Mouse (Mus musculus): ENCODE results near the gene Gtpbp2. TPM values are rescaled to one million over a fixed set of nuclear protein-coding genes. Genes with fewer than 3 reads are reported as not detected.

Gene Gtpbp2
- polyA plus RNA-seq, 1 experiment from 2014 or later = 41.4 TPM

GRCm38 (mm10) chr17:46143578-46144423 is 17.0 kb upstream of the Gtpbp2 start, which contains the start of gene Rsph9:
Rsph9 (minus strand) TSS chr17:46144216.
- ATAC-seq (ENCODE audit: low read depth) = peak; percentile 96
- Histone ChIP-seq H3K4me3 (ENCODE audit: low read depth, low read length) (peak within 1 kb of the TSS; percentile 59), H3K4me1 (ENCODE audit: control insufficient read depth, low read depth, low read length) (peaks cover 19% of the 10 kb centered on the region), H3K36me3 (ENCODE audit: control insufficient read depth, insufficient read depth) (peaks cover 32% of the 10 kb centered on the region), H3K27me3 (ENCODE audit: control insufficient read depth, insufficient read depth, low read depth, low read length) (no peaks in the 10 kb centered on the region), H3K9me3 (replicated peaks; ENCODE audit: control insufficient read depth, low read length) (no peaks in the 10 kb centered on the region), H3K9ac (ENCODE audit: low read depth, low read length) (peak within 1 kb of the TSS; percentile 58), H3K4me2 (ENCODE audit: low read depth, low read length) (peak within 1 kb of the TSS; percentile 88), H3K27ac (ENCODE audit: low read length) (peak within 1 kb of the TSS; percentile 51)
- 8% methylated on average over 37 of the region's 37 CpGs for WGBS (ENCODE audit: insufficient replicate concordance)

GRCm38 (mm10) chr17:46152847-46153782 is 7.7 kb upstream of the Gtpbp2 start, which contains the start of gene Mad2l1bp:
Mad2l1bp (minus strand) TSS chr17:46153553.
- Histone ChIP-seq H3K36me3 (ENCODE audit: control insufficient read depth, insufficient read depth) (peaks cover 11% of the 10 kb centered on the region), H3K27ac (ENCODE audit: low read length) (peak within 1 kb of the TSS; percentile 78), H3K9me3 (replicated peaks; ENCODE audit: control insufficient read depth, low read length) (no peaks in the 10 kb centered on the region), H3K9ac (ENCODE audit: low read depth, low read length) (peak within 1 kb of the TSS; percentile 82), H3K4me3 (ENCODE audit: low read depth, low read length) (peak within 1 kb of the TSS; percentile 78), H3K4me2 (ENCODE audit: low read depth, low read length) (peak within 1 kb of the TSS; percentile 72), H3K27me3 (ENCODE audit: control insufficient read depth, insufficient read depth, low read depth, low read length) (no peaks in the 10 kb centered on the region), H3K4me1 (ENCODE audit: control insufficient read depth, low read depth, low read length) (peaks cover 46% of the 10 kb centered on the region)
- WGBS (ENCODE audit: insufficient replicate concordance) = 4% methylated on average over 33 of the region's 33 CpGs
- peak; percentile 85 for ATAC-seq (ENCODE audit: low read depth)

GRCm38 (mm10) chr17:46154336-46154735 is 6.5 kb upstream of the Gtpbp2 start:
- Histone ChIP-seq H3K4me1 (ENCODE audit: control insufficient read depth, low read depth, low read length) (peaks cover 54% of the 10 kb centered on the region), H3K27me3 (ENCODE audit: control insufficient read depth, insufficient read depth, low read depth, low read length) (no peaks in the 10 kb centered on the region), H3K9ac (ENCODE audit: low read depth, low read length) (no peak overlapping the region), H3K9me3 (replicated peaks; ENCODE audit: control insufficient read depth, low read length) (no peaks in the 10 kb centered on the region), H3K27ac (ENCODE audit: low read length) (peak overlapping the region; percentile 49; the same call in 1 of the 2 replicates), H3K36me3 (ENCODE audit: control insufficient read depth, insufficient read depth) (no peaks in the 10 kb centered on the region), H3K4me2 (ENCODE audit: low read depth, low read length) (no peak overlapping the region), H3K4me3 (ENCODE audit: low read depth, low read length) (no peak overlapping the region)
- ATAC-seq (ENCODE audit: low read depth) = no peak
- WGBS (ENCODE audit: insufficient replicate concordance) = 69% methylated on average over 3 of the region's 3 CpGs

GRCm38 (mm10) chr17:46156680-46157079 is 4.2 kb upstream of the Gtpbp2 start:
- Histone ChIP-seq H3K9me3 (replicated peaks; ENCODE audit: control insufficient read depth, low read length) (no peaks in the 10 kb centered on the region), H3K4me2 (ENCODE audit: low read depth, low read length) (peak overlapping the region; percentile 60), H3K4me3 (ENCODE audit: low read depth, low read length) (peak overlapping the region; percentile 33), H3K27ac (ENCODE audit: low read length) (peak overlapping the region; percentile 96), H3K4me1 (ENCODE audit: control insufficient read depth, low read depth, low read length) (peaks cover 52% of the 10 kb centered on the region), H3K27me3 (ENCODE audit: control insufficient read depth, insufficient read depth, low read depth, low read length) (no peaks in the 10 kb centered on the region), H3K36me3 (ENCODE audit: control insufficient read depth, insufficient read depth) (no peaks in the 10 kb centered on the region; the same call in 1 of the 2 replicates), H3K9ac (ENCODE audit: low read depth, low read length) (peak overlapping the region; percentile 38)
- WGBS (ENCODE audit: insufficient replicate concordance) = 49% methylated on average over 5 of the region's 5 CpGs
- ATAC-seq (ENCODE audit: low read depth) = peak; percentile 60

- H3K9ac ChIP-seq (ENCODE audit: low read depth, low read length) = peak overlapping the region; percentile 15
- H3K36me3 ChIP-seq (ENCODE audit: control insufficient read depth, insufficient read depth) = no peaks in the 10 kb centered on the region; the same call in 1 of the 2 replicates
- H3K4me3 ChIP-seq (ENCODE audit: low read depth, low read length) = peak overlapping the region; percentile 33
- peak overlapping the region; percentile 96 for H3K27ac ChIP-seq (ENCODE audit: low read length)
- no peaks in the 10 kb centered on the region for H3K27me3 ChIP-seq (ENCODE audit: control insufficient read depth, insufficient read depth, low read depth, low read length)
- ATAC-seq (ENCODE audit: low read depth) = no peak
- 90% methylated on average over 8 of the region's 8 CpGs for WGBS (ENCODE audit: insufficient replicate concordance)
- H3K9me3 ChIP-seq (replicated peaks; ENCODE audit: control insufficient read depth, low read length) = no peaks in the 10 kb centered on the region
- H3K4me1 ChIP-seq (ENCODE audit: control insufficient read depth, low read depth, low read length) = peaks cover 55% of the 10 kb centered on the region
- H3K4me2 ChIP-seq (ENCODE audit: low read depth, low read length) = peak overlapping the region; percentile 60
These were observed 3.7 kb upstream of the Gtpbp2 start for GRCm38 (mm10) chr17:46157131-46157530.

- peak overlapping the region; percentile 88 for H3K9ac ChIP-seq (ENCODE audit: low read depth, low read length)
- peaks cover 56% of the 10 kb centered on the region for H3K4me1 ChIP-seq (ENCODE audit: control insufficient read depth, low read depth, low read length)
- peak overlapping the region; percentile 99 for H3K27ac ChIP-seq (ENCODE audit: low read length)
- peak; percentile 47 for ATAC-seq (ENCODE audit: low read depth)
- peak overlapping the region; percentile 63 for H3K4me2 ChIP-seq (ENCODE audit: low read depth, low read length)
- peaks cover 7% of the 10 kb centered on the region for H3K36me3 ChIP-seq (ENCODE audit: control insufficient read depth, insufficient read depth)
- H3K4me3 ChIP-seq (ENCODE audit: low read depth, low read length) = peak overlapping the region; percentile 86
- no peaks in the 10 kb centered on the region for H3K9me3 ChIP-seq (replicated peaks; ENCODE audit: control insufficient read depth, low read length)
- 11% methylated on average over 2 of the region's 2 CpGs for WGBS (ENCODE audit: insufficient replicate concordance)
- no peaks in the 10 kb centered on the region for H3K27me3 ChIP-seq (ENCODE audit: control insufficient read depth, insufficient read depth, low read depth, low read length)
These were observed 1.6 kb upstream of the Gtpbp2 start for GRCm38 (mm10) chr17:46159236-46159635.

- Histone ChIP-seq H3K4me1 (ENCODE audit: control insufficient read depth, low read depth, low read length) (peaks cover 54% of the 10 kb centered on the region), H3K9ac (ENCODE audit: low read depth, low read length) (peak overlapping the region; percentile 88), H3K4me3 (ENCODE audit: low read depth, low read length) (peak overlapping the region; percentile 86), H3K36me3 (ENCODE audit: control insufficient read depth, insufficient read depth) (peaks cover 16% of the 10 kb centered on the region), H3K9me3 (replicated peaks; ENCODE audit: control insufficient read depth, low read length) (no peaks in the 10 kb centered on the region), H3K27ac (ENCODE audit: low read length) (peak overlapping the region; percentile 99), H3K4me2 (ENCODE audit: low read depth, low read length) (peak overlapping the region; percentile 63), H3K27me3 (ENCODE audit: control insufficient read depth, insufficient read depth, low read depth, low read length) (no peaks in the 10 kb centered on the region)
- under 1% methylated on average over 16 of the region's 16 CpGs for WGBS (ENCODE audit: insufficient replicate concordance)
- ATAC-seq (ENCODE audit: low read depth) = peak; percentile 71
These were observed 656 bp upstream of the Gtpbp2 start for GRCm38 (mm10) chr17:46160090-46160662.

GRCm38 (mm10) chr17:46161179-46161578 is 347 bp downstream of the Gtpbp2 start:
- peak overlapping the region; percentile 82 for H3K27ac ChIP-seq (ENCODE audit: low read length)
- peaks cover 26% of the 10 kb centered on the region for H3K36me3 ChIP-seq (ENCODE audit: control insufficient read depth, insufficient read depth)
- no peaks in the 10 kb centered on the region for H3K27me3 ChIP-seq (ENCODE audit: control insufficient read depth, insufficient read depth, low read depth, low read length)
- under 1% methylated on average over 19 of the region's 19 CpGs for WGBS (ENCODE audit: insufficient replicate concordance)
- H3K4me2 ChIP-seq (ENCODE audit: low read depth, low read length) = peak overlapping the region; percentile 76
- H3K9ac ChIP-seq (ENCODE audit: low read depth, low read length) = peak overlapping the region; percentile 90
- H3K4me3 ChIP-seq (ENCODE audit: low read depth, low read length) = peak overlapping the region; percentile 86
- H3K9me3 ChIP-seq (replicated peaks; ENCODE audit: control insufficient read depth, low read length) = no peaks in the 10 kb centered on the region
- ATAC-seq (ENCODE audit: low read depth) = no peak
- peaks cover 45% of the 10 kb centered on the region for H3K4me1 ChIP-seq (ENCODE audit: control insufficient read depth, low read depth, low read length)

Measured in liver, embryonic 16.5 days (tissue).